Mouse (Mus musculus) T-helper 1 cell (primary cell): ENCODE data around the gene Fam198b.
"Not testable (repeated sequence)": the region's sequence is repeated elsewhere in the genome, so short reads cannot be mapped to it uniquely, and the experiment has no call there.

Experiments
- in situ Hi-C: fragments of 300-600 bp; cut with MboI, MseI; formaldehyde crosslinking; loops from one replicate; pipeline ENCODE4 v1.15.1; 2025; ENCODE audit warnings: high pct_unique_total_duplicates

The Fam198b gene

GRCm38 (mm10) chr3:79918761-79919160 is 34.4 kb downstream of the Fam198b start:
- in situ Hi-C loops: no loop called here

GRCm38 (mm10) chr3:79925950-79926697 is 41.8 kb downstream of the Fam198b start:
- in situ Hi-C loops: no loop called here

- in situ Hi-C loops: no loop called here
Measured at GRCm38 (mm10) chr3:79927050-79927449, 42.7 kb downstream of the Fam198b start.

- in situ Hi-C loops: no loop called here
Measured at GRCm38 (mm10) chr3:79928409-79928808, 44.1 kb downstream of the Fam198b start.

- in situ Hi-C loops: no loop called here
Measured at GRCm38 (mm10) chr3:79930141-79930744, 45.9 kb downstream of the Fam198b start.

GRCm38 (mm10) chr3:79936213-79936612 is 51.9 kb downstream of the Fam198b start:
- in situ Hi-C loops: no loop called here

- in situ Hi-C loops: no loop called here
Measured at GRCm38 (mm10) chr3:79936730-79937447, 52.6 kb downstream of the Fam198b start.

- in situ Hi-C loops: no loop called here
Measured at GRCm38 (mm10) chr3:79947736-79948135, 63.4 kb downstream of the Fam198b start.

- in situ Hi-C loops: no loop called here
Measured at GRCm38 (mm10) chr3:79948151-79948550, 63.8 kb downstream of the Fam198b start.

GRCm38 (mm10) chr3:79953164-79953759 is 68.9 kb downstream of the Fam198b start:
- in situ Hi-C loops: no loop called here

- in situ Hi-C loops: no loop called here
Measured at GRCm38 (mm10) chr3:79955262-79955661, 70.9 kb downstream of the Fam198b start.

GRCm38 (mm10) chr3:79956792-79957191 is 72.5 kb downstream of the Fam198b start:
- in situ Hi-C loops: no loop called here

GRCm38 (mm10) chr3:79957752-79958151 is 73.4 kb downstream of the Fam198b start:
- in situ Hi-C loops: no loop called here

- in situ Hi-C loops: no loop called here
Measured at GRCm38 (mm10) chr3:79966709-79967108, 82.4 kb downstream of the Fam198b start.

GRCm38 (mm10) chr3:79967346-79967745 is 83.0 kb downstream of the Fam198b start:
- in situ Hi-C loops: no loop called here

GRCm38 (mm10) chr3:79968426-79968825 is 84.1 kb downstream of the Fam198b start:
- in situ Hi-C loops: no loop called here

GRCm38 (mm10) chr3:79969536-79969935 is 85.2 kb downstream of the Fam198b start:
- in situ Hi-C loops: not testable (repeated sequence)

GRCm38 (mm10) chr3:79970070-79970469 is 85.7 kb downstream of the Fam198b start:
- in situ Hi-C loops: no loop called here

GRCm38 (mm10) chr3:79970498-79970897 is 86.2 kb downstream of the Fam198b start:
- in situ Hi-C loops: no loop called here

- in situ Hi-C loops: no loop called here
Measured at GRCm38 (mm10) chr3:79971542-79971941, 87.2 kb downstream of the Fam198b start.

GRCm38 (mm10) chr3:79976786-79977185 is 92.5 kb downstream of the Fam198b start:
- in situ Hi-C loops: no loop called here
